Mouse (Mus musculus) layer of hippocampus, postnatal 25 days (tissue): ENCODE measurements around the gene 4930469K13Rik. TPM values are rescaled to one million over a fixed set of nuclear protein-coding genes. Genes with fewer than 3 reads are reported as not detected.

Source experiments
- DNase-seq, 2 experiments: peaks; one replicate each; pipeline ENCODE4 v3.0.0; 2022; ENCODE audit warnings: mixed read lengths in 2 of 2, low spot score in 1 of 2; ENCODE audit errors: extremely low spot score in 1 of 2
- total RNA-seq, 2 experiments: library from RNA; stranded (reverse); gene quantifications; 2 replicates each; pipeline ENCODE4 v1.2.3; 2021

4930469K13Rik gene
- total RNA-seq, 2 experiments from 2014 or later, result not detected

DNA sequence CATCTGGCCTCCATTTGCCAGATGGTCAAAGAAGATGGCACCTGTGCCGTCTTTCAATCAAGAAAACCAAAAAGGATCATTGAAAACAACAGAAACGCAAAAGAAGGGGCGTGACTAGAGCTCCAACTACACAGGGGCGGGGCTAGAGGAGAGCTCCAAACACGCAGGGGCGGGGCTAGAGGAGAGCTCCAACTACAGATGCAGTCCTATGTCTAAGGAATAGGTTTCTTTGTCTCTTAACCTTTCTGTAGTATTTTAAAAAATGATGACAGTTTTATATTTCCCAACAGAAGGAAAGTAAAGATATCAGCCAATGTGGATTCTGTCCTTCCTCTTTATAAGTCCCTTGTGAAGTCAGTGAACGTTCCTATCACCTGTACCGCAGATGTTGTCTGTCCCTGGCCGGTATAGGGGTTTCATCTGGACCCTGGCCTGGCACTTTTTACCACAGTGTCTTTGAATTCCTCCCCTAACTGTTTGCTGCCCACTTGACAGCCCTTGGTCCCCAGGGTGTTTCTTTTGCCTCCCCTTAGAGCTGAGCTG lies 153.5 kb downstream of the 4930469K13Rik start:
- DNase-seq, result no peak

DNA sequence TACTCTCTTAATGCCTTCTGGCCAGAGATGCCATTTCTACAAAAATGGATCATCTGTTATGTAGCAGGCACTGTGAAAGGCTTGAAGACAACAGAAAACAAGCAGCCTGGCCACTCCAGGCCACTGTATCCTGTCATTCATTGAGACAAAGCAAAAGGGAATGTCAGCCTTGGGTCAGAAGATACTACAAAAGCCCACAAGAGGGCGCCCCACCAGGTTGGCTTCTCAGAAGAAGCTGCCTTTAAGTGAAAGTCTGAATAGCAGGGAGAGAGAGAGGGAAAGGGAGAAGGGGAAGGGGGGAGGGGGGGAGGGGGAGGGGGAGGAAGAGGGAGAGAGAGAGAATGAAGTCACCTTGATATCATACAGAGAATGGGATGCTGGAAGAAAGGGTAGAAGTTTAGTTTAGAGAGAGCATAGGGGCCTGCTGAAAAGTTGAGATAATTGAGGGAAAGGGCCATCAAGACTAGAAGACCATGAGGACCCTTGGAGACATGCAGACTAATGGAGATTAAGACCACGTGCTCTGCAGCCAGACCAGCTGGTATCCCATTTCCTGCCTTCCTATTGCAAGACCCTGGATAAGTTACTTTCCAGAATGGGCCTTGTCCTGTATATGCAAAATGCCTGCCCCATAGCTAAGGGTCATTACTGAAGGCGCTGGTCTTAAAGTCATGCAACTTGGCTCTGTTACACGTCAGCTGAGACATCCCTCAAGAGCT lies 154.1 kb downstream of the 4930469K13Rik start:
- DNase-seq, result no peak

DNA sequence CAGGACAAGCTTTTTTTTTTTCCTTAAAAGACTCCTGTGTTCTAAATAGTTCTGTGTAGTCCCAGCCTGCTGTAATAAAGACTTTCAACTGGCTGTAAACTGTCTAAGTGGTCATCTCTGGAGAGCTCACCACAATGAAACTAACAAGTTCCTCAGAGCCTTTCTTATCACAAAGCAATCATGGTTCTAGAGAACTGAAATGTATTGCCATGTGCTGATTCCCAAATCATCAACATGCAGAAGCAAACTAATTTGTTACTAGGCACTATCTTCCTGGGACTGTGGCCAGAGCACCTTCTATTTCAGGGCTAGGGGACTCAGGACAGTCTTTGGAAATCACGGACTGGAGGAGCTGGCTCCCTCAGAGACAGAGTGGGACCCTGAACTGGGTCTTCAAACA lies 154.8 kb downstream of the 4930469K13Rik start:
- no peak for DNase-seq

GRCm38 (mm10) chr11:33939456-33940113 lies 158.8 kb downstream of the 4930469K13Rik start:
- DNase-seq, result no peak

- DNase-seq, result no peak
These were observed 159.6 kb downstream of the 4930469K13Rik start for GRCm38 (mm10) chr11:33938561-33939274.

DNA sequence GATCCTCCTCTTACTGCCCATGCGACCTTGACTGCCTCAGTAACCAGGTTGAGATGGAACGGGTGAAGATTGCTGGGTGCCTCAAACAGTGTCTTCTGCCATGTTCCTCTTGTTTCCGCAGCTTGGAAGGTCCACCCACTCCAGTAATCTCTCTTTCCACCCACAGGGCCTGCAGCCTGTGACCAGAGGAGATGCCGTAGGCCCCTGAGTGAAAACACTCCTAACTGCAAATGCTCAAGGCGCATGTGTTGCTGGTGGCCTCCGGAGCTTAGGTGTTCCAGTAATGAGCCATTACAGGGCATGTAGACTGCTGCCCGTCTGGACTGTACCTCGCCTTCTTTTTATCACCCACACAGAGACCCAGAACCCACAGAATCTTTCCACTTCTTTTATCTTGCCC lies 160.7 kb downstream of the 4930469K13Rik start:
- no peak for DNase-seq

- DNase-seq, result no peak
These were observed 164.1 kb downstream of the 4930469K13Rik start for GRCm38 (mm10) chr11:33934286-33934685.

DNA sequence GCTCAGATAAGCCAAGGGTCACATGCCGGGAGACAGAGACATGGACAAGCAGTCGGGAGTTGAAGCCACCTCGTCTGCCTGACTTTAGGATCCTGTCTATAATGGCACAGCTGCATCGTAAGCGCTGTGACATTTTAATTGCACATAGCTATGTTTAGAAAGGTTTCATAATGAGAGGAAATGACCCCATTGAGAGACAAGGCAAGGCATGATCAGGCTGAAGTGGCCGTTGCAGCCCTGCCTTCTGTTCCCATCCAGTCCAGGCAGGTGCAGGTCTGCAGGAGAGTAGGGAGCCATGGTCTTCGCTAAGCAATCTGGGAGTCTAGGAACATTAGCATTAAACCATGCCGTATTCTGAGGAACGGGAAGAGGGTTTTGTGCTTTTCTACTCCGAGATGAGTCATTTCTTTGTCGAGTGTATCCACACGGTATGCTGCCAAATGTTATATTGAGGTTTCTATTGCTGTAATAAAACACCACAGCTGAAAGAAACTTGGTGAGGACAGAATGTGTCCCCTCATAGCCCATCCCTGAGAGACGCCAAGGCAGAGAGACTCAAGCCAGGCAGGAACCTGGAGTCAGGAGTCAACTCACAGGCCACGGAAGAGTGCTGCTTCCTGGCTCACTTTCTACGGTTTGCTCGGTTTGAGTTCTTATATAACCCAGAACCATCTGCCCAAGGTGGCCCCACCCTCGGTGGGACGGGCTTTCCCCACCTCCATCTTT lies 165.8 kb downstream of the 4930469K13Rik start:
- DNase-seq, result no peak

DNA sequence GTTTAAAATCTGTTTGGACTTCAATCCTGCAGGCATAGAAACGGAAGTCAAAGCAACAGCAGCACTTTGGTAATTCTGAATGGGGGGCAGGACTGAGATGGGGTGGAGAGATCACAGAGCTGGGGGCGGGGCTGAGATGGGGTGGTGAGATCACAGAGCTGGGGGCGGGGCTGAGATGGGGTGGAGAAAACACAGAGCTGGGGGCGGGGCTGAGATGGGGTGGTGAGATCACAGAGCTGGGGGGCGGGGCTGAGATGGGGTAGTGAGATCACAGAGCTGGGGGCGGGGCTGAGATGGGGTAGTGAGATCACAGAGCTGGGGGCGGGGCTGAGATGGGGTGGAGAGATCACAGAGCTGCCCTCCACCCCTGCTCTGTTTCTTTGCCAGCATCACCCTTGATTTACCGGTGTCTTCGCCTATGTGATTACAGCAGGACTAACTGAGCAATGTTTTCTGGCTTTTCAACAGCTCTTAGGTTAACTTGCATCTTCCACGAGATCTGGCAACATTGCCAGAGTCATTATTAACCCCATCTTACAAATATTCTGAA lies 166.4 kb downstream of the 4930469K13Rik start:
- no peak for DNase-seq

DNA sequence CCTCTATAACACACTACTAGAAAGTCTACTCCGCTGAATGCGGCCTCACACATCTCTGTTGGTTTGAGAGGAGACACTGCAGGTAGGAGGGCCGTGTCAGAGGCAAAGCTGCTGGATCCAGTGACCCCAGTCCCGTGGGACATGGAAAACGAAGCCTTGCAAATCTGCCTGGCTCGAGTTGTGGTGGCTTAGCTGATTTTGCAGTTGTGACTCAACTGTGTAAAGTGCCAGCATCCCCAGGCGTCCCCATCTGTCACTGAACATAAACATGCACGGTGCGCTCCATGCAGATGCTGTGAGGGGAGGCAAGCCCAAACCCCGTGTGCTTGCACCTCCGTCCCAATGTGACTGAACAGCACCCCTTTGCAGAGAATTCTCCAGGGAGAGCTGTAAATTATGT lies 168.9 kb downstream of the 4930469K13Rik start:
- no peak for DNase-seq

GRCm38 (mm10) chr11:33928658-33929057 lies 169.7 kb downstream of the 4930469K13Rik start:
- no peak for DNase-seq

GRCm38 (mm10) chr11:33927836-33928235 lies 170.5 kb downstream of the 4930469K13Rik start:
- DNase-seq, result no peak

DNA sequence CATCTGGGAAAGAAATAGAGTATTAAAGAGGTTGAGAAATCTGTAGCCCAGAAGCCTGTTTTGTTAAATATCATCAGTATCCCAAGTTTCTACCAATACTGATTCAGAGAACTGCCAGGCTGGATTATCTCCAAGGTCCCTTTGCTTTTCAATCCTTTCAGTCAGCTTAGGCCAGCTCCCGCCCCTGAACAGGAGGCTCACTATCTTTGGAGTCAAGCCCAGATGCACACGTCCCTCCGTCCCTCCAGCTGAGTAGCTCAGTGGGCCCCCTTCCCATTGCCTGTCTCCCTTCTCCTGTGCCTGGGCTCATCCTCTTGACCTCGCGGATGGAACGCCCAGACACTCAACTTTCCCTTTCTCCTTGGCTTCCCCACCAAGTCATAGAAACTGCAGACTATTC lies 171.0 kb downstream of the 4930469K13Rik start:
- DNase-seq, result no peak

GRCm38 (mm10) chr11:33926551-33926950 lies 171.8 kb downstream of the 4930469K13Rik start:
- no peak for DNase-seq

GRCm38 (mm10) chr11:33925778-33926177 lies 172.6 kb downstream of the 4930469K13Rik start:
- DNase-seq, result no peak

Other genes with a start within 250 kb of the 4930469K13Rik start
- under 1 TPM; 0.16 to 0.30 TPM for gene Kcnmb1, start 135.5 kb downstream of the 4930469K13Rik start, total RNA-seq
- gene Kcnip1, start 105.4 kb downstream of the 4930469K13Rik start, total RNA-seq, result 10 to 100 TPM; 23.0 to 24.2 TPM
- 1 to 10 TPM; 3.2 to 3.3 TPM for gene Lcp2, start 51.6 kb downstream of the 4930469K13Rik start, total RNA-seq
- not detected for gene Foxi1, start 109.5 kb upstream of the 4930469K13Rik start, total RNA-seq
- under 1 TPM; 0.86 to 0.89 TPM for gene Fam196b, start 216.3 kb upstream of the 4930469K13Rik start, total RNA-seq